Mouse (Mus musculus) liver, embryonic 14.5 days (tissue): ENCODE data around the gene Thegl. TPM values are rescaled to one million over a fixed set of nuclear protein-coding genes. Genes with fewer than 3 reads are reported as not detected.
"Not testable (repeated sequence)": the region's sequence is repeated elsewhere in the genome, so short reads cannot be mapped to it uniquely, and the experiment has no call there.

Source experiments
- ATAC-seq: fragments of 200-750 bp; cut with Nextera tagmentation; 2 replicates; pipeline ENCODE4 v1.8.0; 2017; ENCODE audit warnings: moderate number of reproducible peaks, mild to moderate bottlenecking, moderate library complexity; ENCODE audit not compliant: insufficient read depth
- DNase-seq, 3 experiments: peaks; one replicate each; pipeline ENCODE4 v3.0.0-alpha.2; 2012 to 2013; ENCODE audit warnings: low read depth in 3 of 3, low spot score in 3 of 3
- H3K27ac ChIP-seq: fragments of 300-500 bp; sonication (generic); 2 replicates; pipeline ENCODE4 v1.5.1; 2014; ENCODE audit warnings: moderate library complexity, mild to moderate bottlenecking, control low read depth, inconsistent platforms
- H3K27me3 ChIP-seq: fragments of 300-500 bp; sonication (generic); 2 replicates; pipeline ENCODE4 v1.6.1; 2014; ENCODE audit warnings: mild to moderate bottlenecking, low read length, moderate library complexity; ENCODE audit not compliant: control insufficient read depth, insufficient read depth
- H3K36me3 ChIP-seq: fragments of 300-500 bp; sonication (generic); replicated peaks from 2 replicates; pipeline ENCODE4 v1.6.1; 2014; ENCODE audit warnings: low read depth; ENCODE audit not compliant: control insufficient read depth, insufficient read depth
- H3K4me1 ChIP-seq, 2 experiments: fragments of 200-500 bp in 1 of 2; fragments of 300-500 bp in 1 of 2; sonication (generic) in 1 of 2; replicated peaks; 2 replicates each; pipeline ENCODE4 v1.6.1; 2012 to 2014; ENCODE audit warnings: antibody characterized with exemption in 1 of 2, inconsistent platforms in 1 of 2, low read length in 1 of 2; ENCODE audit not compliant: control insufficient read depth in 2 of 2, insufficient read depth in 2 of 2
- H3K4me2 ChIP-seq: fragments of 300-500 bp; sonication (generic); 2 replicates; pipeline ENCODE4 v1.6.1; 2014; ENCODE audit warnings: low read depth, mild to moderate bottlenecking, control low read depth, moderate library complexity
- H3K4me3 ChIP-seq, 2 experiments: fragments of 200-500 bp in 1 of 2; fragments of 300-500 bp in 1 of 2; sonication (generic) in 1 of 2; 2 replicates each; pipeline ENCODE4 v1.5.1; 2012 to 2014; ENCODE audit warnings: low read depth in 2 of 2, low read length in 2 of 2, mild to moderate bottlenecking in 2 of 2, control low read depth in 1 of 2, inconsistent platforms in 1 of 2, moderate library complexity in 1 of 2; ENCODE audit not compliant: insufficient read depth in 1 of 2
- H3K9ac ChIP-seq: fragments of 300-500 bp; sonication (generic); replicated peaks from 2 replicates; pipeline ENCODE4 v1.6.1; 2014; ENCODE audit warnings: mild to moderate bottlenecking, control low read depth, moderate library complexity
- H3K9me3 ChIP-seq: fragments of 300-500 bp; sonication (generic); 2 replicates; pipeline ENCODE4 v1.6.1; 2016; ENCODE audit warnings: low read length, mixed read lengths; ENCODE audit not compliant: control insufficient read depth
- CTCF ChIP-seq: IDR thresholded peaks from 2 replicates; pipeline ENCODE4 v1.5.1; 2016; ENCODE audit warnings: antibody characterized with exemption, low read depth, control low read depth
- EP300 ChIP-seq: IDR thresholded peaks from 2 replicates; pipeline ENCODE4 v1.6.1; 2016; ENCODE audit warnings: antibody characterized with exemption, low read depth
- WGBS: fragments of 180-500 bp; shearing (Covaris S2); extraction: QIAGEN DNeasy Blood & Tissue Kit; methylation state at CpG from one replicate; pipeline ENCODE4 v1.1.7; 2014; ENCODE audit not compliant: insufficient replicate concordance; 5-methylcytosine and 5-hydroxymethylcytosine counted together
- polyA plus RNA-seq, 2 experiments: library from polyadenylated mRNA; depleted of rRNA in 1 of 2; stranded (reverse) in 1 of 2; unstranded in 1 of 2; fragments of >200 nt; fragmentation: Nextera tagmentation in 1 of 2; extraction: Ambion mirVana in 1 of 2; gene quantifications; 2 replicates each; pipeline versions ENCODE4 v1.2.1 to v1.2.3; 2012 to 2014

The Thegl gene
- polyA plus RNA-seq, 2 experiments: 0.18 to 0.43 TPM

GRCm38 (mm10) chr5:77013171-77013570 lies 2.7 kb upstream of the Thegl start:
- H3K27me3 ChIP-seq: no peaks in the 10 kb centered on the region
- no peak overlapping the region for H3K27ac ChIP-seq
- ATAC-seq (no peak), DNase-seq (no peak)
- no peaks in the 10 kb centered on the region for H3K9me3 ChIP-seq
- peaks cover 0 to 8% of the 10 kb centered on the region in 2 experiments for H3K4me1 ChIP-seq
- no peak overlapping the region for H3K9ac ChIP-seq
- TF ChIP-seq EP300: no peak
- no peak for TF ChIP-seq CTCF
- H3K36me3 ChIP-seq: no peaks in the 10 kb centered on the region
- H3K4me3 ChIP-seq: no peak overlapping the region
- no peak overlapping the region for H3K4me2 ChIP-seq
- 56% methylated on average over 3 of the region's 3 CpGs for WGBS

DNA sequence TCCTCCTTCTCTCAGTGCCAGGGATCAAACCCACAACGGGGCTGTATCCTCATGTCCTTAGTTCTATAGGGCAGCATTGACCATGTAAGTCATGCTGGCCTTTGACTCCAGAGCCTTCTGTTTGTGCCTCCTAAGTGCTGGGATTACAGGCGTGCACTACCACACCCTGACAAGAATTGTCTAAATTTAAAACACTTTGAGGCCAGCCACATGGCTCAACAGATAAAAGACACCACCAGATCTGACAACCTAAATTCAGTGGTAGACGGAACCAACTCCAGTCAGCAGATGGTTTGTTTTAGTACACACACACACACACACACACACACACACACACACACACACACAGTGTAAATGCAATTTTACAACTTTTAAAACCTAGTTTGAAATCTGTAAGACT lies 12.2 kb downstream of the Thegl start:
- Histone ChIP-seq H3K4me3 (no peak overlapping the region), H3K4me2 (no peak overlapping the region), H3K36me3 (no peaks in the 10 kb centered on the region), H3K4me1 (peaks cover 0 to 9% of the 10 kb centered on the region in 2 experiments; a peak in 2 of 4 replicates), H3K9me3 (no peaks in the 10 kb centered on the region), H3K9ac (no peak overlapping the region), H3K27me3 (no peaks in the 10 kb centered on the region), H3K27ac (no peak overlapping the region)
- 28% methylated on average over 3 of the region's 3 CpGs for WGBS
- peak; percentile 74 for ATAC-seq
- TF ChIP-seq CTCF (no peak), EP300 (peak; percentile 45)
- no peak for DNase-seq

GRCm38 (mm10) chr5:77029735-77030134 lies 13.9 kb downstream of the Thegl start:
- Histone ChIP-seq H3K27me3 (no peaks in the 10 kb centered on the region), H3K4me1 (peaks cover 0 to 9% of the 10 kb centered on the region in 2 experiments; a peak in 2 of 4 replicates), H3K9ac (no peak overlapping the region), H3K4me2 (no peak overlapping the region), H3K4me3 (no peak overlapping the region), H3K9me3 (no peaks in the 10 kb centered on the region), H3K27ac (no peak overlapping the region), H3K36me3 (no peaks in the 10 kb centered on the region)
- no peak for ATAC-seq
- 64% methylated on average over 5 of the region's 5 CpGs for WGBS
- TF ChIP-seq CTCF (peak; percentile 66), EP300 (no peak)
- DNase-seq: no peak

DNA sequence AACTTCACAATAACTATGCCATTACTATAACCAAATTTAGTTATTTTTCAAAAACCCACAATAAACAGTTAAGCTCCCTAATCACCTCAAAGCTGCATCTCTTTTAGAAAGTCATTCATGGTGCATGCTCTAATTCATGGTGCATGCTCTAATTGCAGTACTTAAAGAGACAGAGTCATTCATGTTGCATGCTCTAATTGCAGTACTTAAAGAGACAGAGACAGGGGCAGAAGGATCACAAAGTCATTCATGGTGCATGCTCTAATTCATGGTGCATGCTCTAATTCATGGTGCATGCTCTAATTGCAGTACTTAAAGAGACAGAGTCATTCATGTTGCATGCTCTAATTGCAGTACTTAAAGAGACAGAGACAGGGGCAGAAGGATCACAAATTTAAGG lies 19.3 kb downstream of the Thegl start:
- not testable (repeated sequence) for H3K4me1 ChIP-seq, ATAC-seq, H3K27me3 ChIP-seq

DNA sequence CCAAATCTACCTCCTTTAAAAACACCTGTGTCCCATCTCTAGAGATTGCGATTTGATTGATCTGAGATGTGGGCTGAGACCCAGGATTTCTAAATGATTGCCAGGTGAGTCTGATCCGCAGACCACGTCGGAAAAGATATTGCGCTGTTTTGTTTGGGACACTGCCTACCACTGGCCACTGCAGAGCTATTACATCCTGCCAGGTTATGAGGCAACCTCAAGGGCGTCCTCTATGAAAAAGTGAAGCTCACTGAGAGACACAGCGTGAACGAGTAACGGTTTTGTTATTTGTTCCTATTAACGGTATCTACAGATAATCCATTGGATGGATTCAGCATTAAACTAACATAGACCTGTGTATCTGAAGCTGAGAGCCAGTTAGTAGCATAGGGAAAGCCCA lies 22.6 kb downstream of the Thegl start:
- Histone ChIP-seq H3K4me1 (peaks cover 3 to 8% of the 10 kb centered on the region in 2 experiments; a peak in 2 of 4 replicates), H3K9ac (no peak overlapping the region), H3K27me3 (no peaks in the 10 kb centered on the region), H3K36me3 (no peaks in the 10 kb centered on the region), H3K9me3 (no peaks in the 10 kb centered on the region), H3K27ac (no peak overlapping the region), H3K4me3 (no peak overlapping the region), H3K4me2 (no peak overlapping the region)
- DNase-seq (no peak), ATAC-seq (no peak)
- 82% methylated on average over 10 of the region's 10 CpGs for WGBS
- 0 out of 2 replicates have a peak, but pooled peaks have one; percentile 11 for TF ChIP-seq CTCF
- no peak for TF ChIP-seq EP300

More for the DNA sequence above, 19.3 kb downstream of the Thegl start:
- not testable (repeated sequence) for H3K9me3 ChIP-seq, H3K4me2 ChIP-seq, DNase-seq, H3K4me3 ChIP-seq, H3K36me3 ChIP-seq, H3K27ac ChIP-seq, H3K9ac ChIP-seq

- no peak for DNase-seq
Measured at GRCm38 (mm10) chr5:77039391-77039790, 23.6 kb downstream of the Thegl start.

More at GRCm38 (mm10) chr5:77039391-77039790, 23.6 kb downstream of the Thegl start:
- Histone ChIP-seq H3K4me1 (peaks cover 3 to 8% of the 10 kb centered on the region in 2 experiments; a peak in 2 of 4 replicates), H3K36me3 (no peaks in the 10 kb centered on the region), H3K9me3 (no peaks in the 10 kb centered on the region), H3K9ac (no peak overlapping the region), H3K27ac (no peak overlapping the region), H3K4me2 (no peak overlapping the region), H3K4me3 (no peak overlapping the region), H3K27me3 (no peaks in the 10 kb centered on the region)
- no peak for ATAC-seq
- TF ChIP-seq CTCF: no peak
- peak; percentile 50; the same call in 1 of the 2 replicates for TF ChIP-seq EP300
